Mouse (Mus musculus) kidney, postnatal 0 days (tissue): ENCODE measurements at regions not wholly inside any gene's neighbourhood (a gene's known extent, or its start where the extent isn't known, plus 50 kb on each side); places are given as distances from the start of the nearest gene placed in this dataset.
A peak's percentile ranks its signal among the peaks of the same experiment; 100 is the strongest.

ENCODE experiments used
- ATAC-seq: fragments of 200-750 bp; cut with Nextera tagmentation; replicated peaks from 2 replicates; pipeline ENCODE4 v1.8.0; 2017; ENCODE audit warnings: low read depth, moderate number of reproducible peaks, moderate TSS enrichment, moderate library complexity; ENCODE audit not compliant: low FRiP score
- DNase-seq: peaks from one replicate; pipeline ENCODE4 v3.0.0-alpha.2; 2016; ENCODE audit warnings: low spot score
- H3K27ac ChIP-seq: fragments of 300-500 bp; sonication (generic); 2 replicates; pipeline ENCODE4 v1.5.1; 2014; ENCODE audit warnings: mild to moderate bottlenecking
- H3K27me3 ChIP-seq: fragments of 300-500 bp; sonication (generic); 2 replicates; pipeline ENCODE4 v1.6.1; 2014; ENCODE audit warnings: low read length, mixed read lengths; ENCODE audit not compliant: insufficient read depth
- H3K36me3 ChIP-seq: fragments of 300-500 bp; sonication (generic); 2 replicates; pipeline ENCODE4 v1.6.1; 2014; ENCODE audit warnings: low read length, mixed read lengths; ENCODE audit not compliant: insufficient read depth
- H3K4me1 ChIP-seq: fragments of 300-500 bp; sonication (generic); replicated peaks from 2 replicates; pipeline ENCODE4 v1.6.1; 2014; ENCODE audit warnings: antibody characterized with exemption, low read length, mixed read lengths; ENCODE audit not compliant: insufficient read depth
- H3K4me2 ChIP-seq: fragments of 300-500 bp; sonication (generic); 2 replicates; pipeline ENCODE4 v1.6.1; 2014; ENCODE audit warnings: mild to moderate bottlenecking, low read length, moderate library complexity, mixed read lengths
- H3K4me3 ChIP-seq: fragments of 300-500 bp; sonication (generic); replicated peaks from 2 replicates; pipeline ENCODE4 v1.5.1; 2014; ENCODE audit warnings: low read depth, low read length
- H3K9ac ChIP-seq: fragments of 300-500 bp; sonication (generic); 2 replicates; pipeline ENCODE4 v1.6.1; 2014; ENCODE audit warnings: low read depth, low read length
- H3K9me3 ChIP-seq: fragments of 300-500 bp; sonication (generic); replicated peaks from 2 replicates; pipeline ENCODE4 v1.6.1; 2016; ENCODE audit warnings: low read length, inconsistent platforms, mixed read lengths
- CTCF ChIP-seq: IDR thresholded peaks from 2 replicates; pipeline ENCODE4 v1.5.1; 2016; ENCODE audit warnings: antibody characterized with exemption, low read depth, mild to moderate bottlenecking, moderate library complexity
- WGBS: fragments of 180-500 bp; shearing (Covaris S2); extraction: QIAGEN DNeasy Blood & Tissue Kit; methylation state at CpG from one replicate; pipeline ENCODE4 v1.1.7; 2014; 5-methylcytosine and 5-hydroxymethylcytosine counted together

DNA sequence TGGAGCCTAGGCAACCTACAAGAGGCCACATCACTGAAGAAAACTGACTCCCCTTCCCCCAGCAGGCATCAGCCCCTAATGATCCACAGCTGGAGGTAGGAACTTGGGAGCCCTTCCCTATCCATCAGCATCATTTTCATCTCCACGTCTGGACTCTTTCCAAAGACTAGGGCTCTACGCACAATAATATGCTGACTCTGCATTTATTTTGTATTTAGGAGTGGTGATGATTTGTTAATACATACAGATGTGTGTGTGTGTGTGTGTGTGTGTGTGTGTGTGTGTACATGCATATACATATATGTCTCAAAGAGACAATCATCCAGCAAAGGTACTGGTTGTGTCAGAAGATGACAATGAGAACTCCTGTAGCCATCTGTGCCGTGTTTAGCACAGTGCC, 251.2 kb downstream of the Xpnpep1 start:
- H3K9me3 ChIP-seq, result no peaks in the 10 kb centered on the region
- no peak overlapping the region for H3K27ac ChIP-seq
- H3K4me1 ChIP-seq, result no peaks in the 10 kb centered on the region
- no peaks in the 10 kb centered on the region for H3K36me3 ChIP-seq
- TF ChIP-seq CTCF, result no peak
- no peak overlapping the region for H3K4me3 ChIP-seq
- no peak for ATAC-seq
- H3K27me3 ChIP-seq, result no peaks in the 10 kb centered on the region
- H3K4me2 ChIP-seq, result no peak overlapping the region
- 79% methylated on average over 3 of the region's 3 CpGs for WGBS
- no peak for DNase-seq
- no peak overlapping the region for H3K9ac ChIP-seq

DNA sequence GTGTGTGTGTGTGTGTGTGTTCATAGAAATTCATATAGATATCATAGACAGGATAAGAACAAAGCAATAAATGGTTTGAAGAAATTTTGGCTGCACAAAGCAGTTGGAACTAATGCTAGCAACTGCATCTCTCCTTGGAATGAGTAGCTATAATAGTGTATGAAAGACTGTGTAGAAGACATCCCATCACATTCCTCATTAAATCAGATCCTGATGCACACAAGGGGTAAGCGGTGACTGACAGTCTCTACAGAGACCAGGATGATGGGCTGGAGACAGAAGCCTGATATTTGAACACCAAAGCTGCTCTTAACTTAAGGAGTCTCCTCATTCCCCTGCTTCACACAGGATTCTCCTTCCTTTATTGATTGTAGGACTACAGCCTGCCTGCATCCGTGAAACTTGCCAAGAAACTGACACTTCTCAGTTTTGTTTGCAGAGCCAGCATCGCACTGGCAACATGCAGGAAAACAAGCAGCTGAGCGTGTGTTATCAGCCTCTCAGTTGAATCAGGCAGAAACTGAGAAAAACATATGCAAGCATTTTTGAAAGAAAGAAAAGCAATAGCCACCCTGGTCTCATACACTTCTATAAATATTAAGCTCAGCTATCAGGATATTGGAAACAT, 271.1 kb downstream of the Xpnpep1 start:
- no peak for DNase-seq
- H3K27ac ChIP-seq, result no peak overlapping the region
- 62% methylated on average over 4 of the region's 4 CpGs for WGBS

DNA sequence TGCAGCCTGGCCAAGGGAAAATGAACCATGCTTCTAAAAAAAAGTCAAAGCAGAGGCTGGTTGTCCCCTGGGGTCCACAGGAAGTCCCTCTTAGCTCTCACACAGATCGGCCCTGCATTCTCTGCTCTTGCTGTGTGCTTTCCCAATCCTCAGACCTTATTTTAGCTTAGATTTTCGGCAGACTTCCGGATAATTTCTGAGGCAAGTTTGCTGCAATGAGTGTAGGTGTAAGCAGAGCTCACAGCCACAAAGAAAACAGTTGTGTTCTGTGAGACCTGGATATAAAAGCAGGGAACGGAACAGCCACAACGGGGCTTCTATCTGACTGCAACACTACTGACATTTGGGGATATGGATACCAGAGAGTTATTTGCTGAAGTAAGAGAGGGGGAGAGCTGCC, 271.9 kb downstream of the Xpnpep1 start:
- H3K9me3 ChIP-seq, result no peaks in the 10 kb centered on the region
- no peak overlapping the region for H3K4me2 ChIP-seq
- no peak for ATAC-seq
- no peaks in the 10 kb centered on the region for H3K27me3 ChIP-seq
- H3K9ac ChIP-seq, result no peak overlapping the region
- 82% methylated on average over 5 of the region's 5 CpGs for WGBS
- no peak for DNase-seq
- TF ChIP-seq CTCF, result no peak
- no peaks in the 10 kb centered on the region for H3K4me1 ChIP-seq
- no peak overlapping the region for H3K4me3 ChIP-seq
- H3K36me3 ChIP-seq, result no peaks in the 10 kb centered on the region
- H3K27ac ChIP-seq, result no peak overlapping the region

More for the DNA sequence above, 271.1 kb downstream of the Xpnpep1 start:
- no peaks in the 10 kb centered on the region for H3K27me3 ChIP-seq
- TF ChIP-seq CTCF, result no peak
- H3K9ac ChIP-seq, result no peak overlapping the region
- no peak overlapping the region for H3K4me2 ChIP-seq
- no peaks in the 10 kb centered on the region for H3K36me3 ChIP-seq
- H3K4me1 ChIP-seq, result no peaks in the 10 kb centered on the region
- no peaks in the 10 kb centered on the region for H3K9me3 ChIP-seq
- no peak overlapping the region for H3K4me3 ChIP-seq
- no peak for ATAC-seq

DNA sequence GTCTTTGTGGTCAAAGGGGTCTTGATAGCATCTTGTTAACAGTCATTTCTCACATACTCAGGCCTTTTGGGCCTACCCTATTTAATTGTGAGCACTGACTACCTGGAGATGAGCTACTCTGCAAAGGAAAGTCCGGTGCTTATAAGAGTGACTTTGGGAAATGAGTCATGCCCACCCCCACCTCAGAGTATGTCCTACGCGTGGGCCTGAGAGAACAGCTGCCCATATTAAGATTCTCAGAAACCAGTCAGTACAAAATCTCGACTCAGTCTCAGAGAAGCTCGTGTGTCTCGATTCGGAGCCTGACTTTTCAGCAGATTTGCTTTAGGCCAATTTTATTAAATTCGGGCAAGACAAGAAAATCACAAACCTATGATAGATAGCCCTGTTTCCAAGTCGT, 301.1 kb downstream of the Xpnpep1 start:
- Histone ChIP-seq H3K27me3 (no peaks in the 10 kb centered on the region), H3K27ac (no peak overlapping the region), H3K9me3 (no peaks in the 10 kb centered on the region), H3K4me1 (no peaks in the 10 kb centered on the region), H3K36me3 (no peaks in the 10 kb centered on the region), H3K4me2 (no peak overlapping the region), H3K9ac (no peak overlapping the region), H3K4me3 (no peak overlapping the region)
- 90% methylated on average over 9 of the region's 9 CpGs for WGBS
- TF ChIP-seq CTCF, result no peak
- DNase-seq (no peak), ATAC-seq (no peak)

DNA sequence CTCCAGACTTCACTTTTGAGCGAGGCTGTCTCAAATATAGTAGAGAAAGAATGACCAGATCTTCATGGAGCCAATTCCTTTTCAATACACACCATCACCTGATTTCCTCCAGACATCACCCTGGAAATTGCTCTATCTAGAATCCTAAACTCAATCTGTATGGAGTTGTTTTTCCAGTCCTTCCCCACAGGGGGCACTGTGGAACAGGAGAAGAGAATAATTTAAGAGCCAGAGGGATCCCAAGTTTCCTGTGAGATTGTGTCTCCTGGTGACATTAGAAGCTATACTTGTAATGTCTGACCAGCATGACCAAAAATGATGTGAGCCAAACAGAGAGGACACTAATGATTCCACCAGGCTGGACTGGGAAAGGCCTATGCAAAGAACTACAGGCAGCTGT, 318.2 kb downstream of the Xpnpep1 start:
- no peaks in the 10 kb centered on the region for H3K36me3 ChIP-seq
- H3K4me2 ChIP-seq, result no peak overlapping the region
- H3K27me3 ChIP-seq, result no peaks in the 10 kb centered on the region
- DNase-seq, result peak; percentile 14
- no peak overlapping the region for H3K4me3 ChIP-seq
- H3K9me3 ChIP-seq, result no peaks in the 10 kb centered on the region
- WGBS, result 29% methylated on average over 1 of the region's 1 CpGs
- H3K4me1 ChIP-seq, result no peaks in the 10 kb centered on the region
- H3K27ac ChIP-seq, result no peak overlapping the region
- no peak for ATAC-seq
- H3K9ac ChIP-seq, result no peak overlapping the region
- TF ChIP-seq CTCF, result peak; percentile 47; the same call in 1 of the 2 replicates

DNA sequence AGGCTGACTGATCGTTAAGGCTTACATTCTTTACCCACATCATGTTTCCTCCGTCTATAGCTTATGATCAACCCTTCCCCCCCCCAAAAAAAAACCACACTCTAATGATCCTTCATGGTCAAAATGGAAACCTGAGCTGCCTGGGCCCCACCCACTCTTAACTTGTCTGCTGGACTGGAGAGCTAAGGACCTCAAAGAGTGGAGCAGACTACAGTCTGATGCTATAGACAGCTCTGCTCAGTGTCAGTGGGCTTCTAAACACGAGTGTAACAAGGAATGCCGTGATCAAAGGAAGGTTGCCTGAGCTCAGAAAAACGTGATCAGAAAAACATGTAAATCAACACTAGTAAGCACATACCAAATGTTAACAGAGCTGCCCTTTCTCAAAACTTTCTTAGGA, 324.7 kb downstream of the Xpnpep1 start:
- H3K27ac ChIP-seq, result no peak overlapping the region

DNA sequence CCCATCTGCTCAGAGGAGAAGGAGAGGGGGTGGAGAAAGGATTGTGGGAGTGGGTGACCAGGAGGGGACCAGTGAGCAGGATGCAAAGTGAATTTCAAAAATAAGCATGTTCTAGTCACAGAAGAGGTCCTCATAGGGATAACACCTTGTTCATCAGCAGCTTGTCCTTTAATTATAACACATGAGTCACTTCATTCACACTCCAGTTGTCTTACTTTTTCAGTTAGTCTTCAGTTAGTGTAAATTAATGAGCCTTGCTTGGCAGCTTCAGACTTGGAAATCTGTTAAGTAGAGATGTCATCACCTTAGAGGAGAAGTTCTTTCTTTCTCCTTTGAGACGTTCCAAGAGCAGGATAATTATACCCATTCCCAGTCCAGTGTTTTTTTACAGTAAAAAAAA, 332.3 kb downstream of the Xpnpep1 start:
- ATAC-seq (no peak), DNase-seq (no peak)
- Histone ChIP-seq H3K4me2 (no peak overlapping the region), H3K4me1 (no peaks in the 10 kb centered on the region), H3K27ac (no peak overlapping the region), H3K9ac (no peak overlapping the region), H3K36me3 (no peaks in the 10 kb centered on the region), H3K9me3 (no peaks in the 10 kb centered on the region), H3K27me3 (no peaks in the 10 kb centered on the region), H3K4me3 (no peak overlapping the region)
- 45% methylated on average over 1 of the region's 1 CpGs for WGBS
- no peak for TF ChIP-seq CTCF

More for the DNA sequence above, 324.7 kb downstream of the Xpnpep1 start:
- ATAC-seq (no peak), DNase-seq (no peak)
- Histone ChIP-seq H3K36me3 (no peaks in the 10 kb centered on the region), H3K4me1 (no peaks in the 10 kb centered on the region), H3K4me2 (no peak overlapping the region), H3K9ac (no peak overlapping the region), H3K27me3 (no peaks in the 10 kb centered on the region), H3K4me3 (no peak overlapping the region), H3K9me3 (no peaks in the 10 kb centered on the region)
- WGBS, result 37% methylated on average over 5 of the region's 5 CpGs
- TF ChIP-seq CTCF, result no peak
